ENCODE assay signal across 10 mouse cellular contexts in genomic region chr3:106940095-106940494, GRCm38 (mm10).
DNase-seq lines count a peak whose midpoint lies in the region; ATAC-seq lines count a peak whose summit lies in the region.
"Had no signal": no experiment of that assay in that cellular context is flagged by ENCODE, and none has a peak within 500 bp of the region (broad histone marks: within the 10 kb centered on the region; RNA-seq: fewer than 3 reads in every experiment).

No protein-coding gene starts in this region.

- peak; percentile 39 for DNase-seq in layer of hippocampus, adult 11-12 months (ENCODE audit: low spot score)
- DNase-seq in layer of hippocampus, adult 9-10 months (ENCODE audit: low spot score) = no peak
- no peak for DNase-seq in ovary, postnatal 10 days (ENCODE audit: low spot score)
- DNase-seq in ovary, adult 18-20 months (ENCODE audit: low spot score) = no peak
- no peak for DNase-seq in liver
- DNase-seq: adrenal gland, postnatal 25 days; kidney, adult 2 months had no signal

- ATAC-seq in CD4-positive, CD25-positive, alpha-beta regulatory T cell, adult 4 months = peak; percentile 97
- peak; percentile 84 for ATAC-seq in activated CD4-positive, CD25-positive, alpha-beta regulatory T cell, adult 4 months
- 0 out of 2 replicates have a peak, but pooled peaks have one; percentile 50 for ATAC-seq in monocyte, adult 5-6 weeks (replicated peaks; ENCODE audit: insufficient number of reproducible peaks, low FRiP score, low TSS enrichment, poor library complexity, severe bottlenecking)
